Mouse (Mus musculus) bone marrow macrophage, adult 2 months (primary cell): ENCODE measurements around the gene Ift43.

Experiments used
- CTCF ChIP-seq: IDR thresholded peaks from 2 replicates; pipeline ENCODE4 v1.5.1; 2012; ENCODE audit warnings: low read depth, mild to moderate bottlenecking, low read length, moderate library complexity
- POLR2A ChIP-seq: IDR thresholded peaks from 2 replicates; pipeline ENCODE4 v1.6.1; 2012; ENCODE audit warnings: mild to moderate bottlenecking, low read depth, low read length, borderline replicate concordance

GRCm38 (mm10) chr12:86142389-86142788 is 60.0 kb downstream of the Ift43 start:
- TF ChIP-seq POLR2A (no peak), CTCF (no peak)
